Mouse (Mus musculus): ENCODE measurements around the gene Cd300ld3. TPM values are rescaled to one million over a fixed set of nuclear protein-coding genes. Genes with fewer than 3 reads are reported as not detected.

Cd300ld3 gene
- polyA plus RNA-seq, 1 experiment, result 1.7 TPM

GRCm38 (mm10) chr11:115073002-115073401 lies 24.8 kb upstream of the Cd300ld3 start:
- Histone ChIP-seq H3K4me3 (replicated peaks; ENCODE audit: insufficient read depth, low read depth, low read length) (no peak overlapping the region), H3K4me1 (ENCODE audit: control insufficient read depth, insufficient read depth, low read length) (peaks cover 22% of the 10 kb centered on the region), H3K27ac (ENCODE audit: insufficient read depth, low read length) (no peak overlapping the region), H3K27me3 (ENCODE audit: control insufficient read depth, insufficient read depth, low read length) (no peaks in the 10 kb centered on the region)
- TF ChIP-seq CTCF (IDR thresholded peaks at IDR 0.05; ENCODE audit: borderline replicate concordance, insufficient read depth, low read depth, low read length), result no peak
- TF ChIP-seq POLR2A (IDR thresholded peaks at IDR 0.05; ENCODE audit: borderline replicate concordance, insufficient read depth, low read length), result no peak
- no peak for DNase-seq
- WGBS, result 53% methylated on average over 5 of the region's 5 CpGs

DNA sequence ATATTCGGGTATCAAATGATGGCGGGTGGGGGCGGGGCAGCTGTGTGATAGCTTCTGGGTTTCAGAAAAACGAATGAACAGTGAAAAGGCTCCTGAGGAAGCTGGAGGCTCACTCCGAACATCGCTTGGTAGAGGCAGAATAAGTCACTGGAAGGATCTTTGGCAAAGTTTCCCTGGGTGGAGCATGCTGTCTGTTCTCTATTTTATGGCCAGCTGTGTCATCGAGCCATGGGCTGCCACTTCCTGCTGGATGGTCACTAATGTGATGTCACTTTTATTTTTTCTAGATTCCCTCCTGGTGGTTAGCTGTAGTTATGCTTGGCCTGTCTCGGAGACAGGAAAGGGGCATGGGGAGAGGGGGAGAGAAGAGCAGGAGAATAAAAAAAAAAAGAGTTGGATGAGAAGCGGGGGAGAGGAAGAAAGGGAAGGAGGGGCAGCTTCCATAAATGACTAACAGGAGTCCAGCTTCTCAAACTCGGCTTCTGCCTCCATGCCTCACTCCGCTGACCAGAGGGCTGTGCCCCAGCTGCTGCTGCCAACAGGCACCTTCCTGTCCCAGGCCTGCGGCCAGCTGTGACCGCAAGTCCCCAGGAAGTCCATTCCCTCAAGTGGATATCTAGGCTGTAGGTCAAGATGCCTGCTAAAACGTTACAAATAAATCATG lies 23.6 kb upstream of the Cd300ld3 start:
- H3K27me3 ChIP-seq (ENCODE audit: control insufficient read depth, insufficient read depth, low read length), result no peaks in the 10 kb centered on the region
- TF ChIP-seq POLR2A (IDR thresholded peaks at IDR 0.05; ENCODE audit: borderline replicate concordance, insufficient read depth, low read length), result no peak
- no peak for TF ChIP-seq CTCF (IDR thresholded peaks at IDR 0.05; ENCODE audit: borderline replicate concordance, insufficient read depth, low read depth, low read length)
- WGBS, result 38% methylated on average over 14 of the region's 14 CpGs
- DNase-seq, result no peak
- no peak overlapping the region for H3K4me3 ChIP-seq (replicated peaks; ENCODE audit: insufficient read depth, low read depth, low read length)
- no peak overlapping the region; the same call in 1 of the 2 replicates for H3K27ac ChIP-seq (ENCODE audit: insufficient read depth, low read length)
- peaks cover 25% of the 10 kb centered on the region for H3K4me1 ChIP-seq (ENCODE audit: control insufficient read depth, insufficient read depth, low read length)

- Histone ChIP-seq H3K27ac (ENCODE audit: insufficient read depth, low read length) (no peak overlapping the region), H3K27me3 (ENCODE audit: control insufficient read depth, insufficient read depth, low read length) (no peaks in the 10 kb centered on the region), H3K4me3 (replicated peaks; ENCODE audit: insufficient read depth, low read depth, low read length) (no peak overlapping the region), H3K4me1 (ENCODE audit: control insufficient read depth, insufficient read depth, low read length) (peaks cover 25% of the 10 kb centered on the region)
- WGBS, result 43% methylated on average over 9 of the region's 9 CpGs
- DNase-seq, result no peak
- no peak for TF ChIP-seq CTCF (IDR thresholded peaks at IDR 0.05; ENCODE audit: borderline replicate concordance, insufficient read depth, low read depth, low read length)
- no peak for TF ChIP-seq POLR2A (IDR thresholded peaks at IDR 0.05; ENCODE audit: borderline replicate concordance, insufficient read depth, low read length)
These were observed 22.9 kb upstream of the Cd300ld3 start for GRCm38 (mm10) chr11:115071015-115071551.

- WGBS, result 82% methylated on average over 6 of the region's 6 CpGs
- Histone ChIP-seq H3K27me3 (ENCODE audit: control insufficient read depth, insufficient read depth, low read length) (no peaks in the 10 kb centered on the region), H3K27ac (ENCODE audit: insufficient read depth, low read length) (no peak overlapping the region), H3K4me1 (ENCODE audit: control insufficient read depth, insufficient read depth, low read length) (peaks cover 11% of the 10 kb centered on the region), H3K4me3 (replicated peaks; ENCODE audit: insufficient read depth, low read depth, low read length) (no peak overlapping the region)
- DNase-seq, result no peak
- no peak for TF ChIP-seq POLR2A (IDR thresholded peaks at IDR 0.05; ENCODE audit: borderline replicate concordance, insufficient read depth, low read length)
- peak; percentile 15; the same call in 1 of the 2 replicates for TF ChIP-seq CTCF (IDR thresholded peaks at IDR 0.05; ENCODE audit: borderline replicate concordance, insufficient read depth, low read depth, low read length)
These were observed 18.6 kb upstream of the Cd300ld3 start for GRCm38 (mm10) chr11:115066768-115067167.

DNA sequence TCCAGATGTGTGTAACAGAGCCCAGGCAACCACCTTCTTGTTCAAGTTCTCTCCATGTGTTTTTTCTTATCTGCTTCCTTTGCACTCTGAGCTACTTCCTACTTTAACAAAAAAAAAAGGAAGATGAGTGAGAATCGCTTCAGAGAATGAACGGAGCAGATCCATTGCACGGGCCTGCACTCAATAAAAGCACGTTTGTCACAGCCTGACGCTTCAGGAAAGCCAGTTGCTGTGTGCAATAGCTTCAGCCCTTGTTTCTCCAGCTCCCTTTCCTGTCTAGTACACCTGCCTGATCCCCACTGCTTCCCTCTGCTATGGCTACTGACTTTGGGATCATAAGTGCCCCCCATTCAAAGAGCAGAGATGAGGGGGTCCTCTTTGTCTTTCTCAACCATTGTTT lies 13.9 kb upstream of the Cd300ld3 start, which contains the start of gene Cd300e:
Gene Cd300e (minus strand): TSS at position 101 of the 400 bp plus-strand sequence.
- Histone ChIP-seq H3K27me3 (ENCODE audit: control insufficient read depth, insufficient read depth, low read length) (no peaks in the 10 kb centered on the region), H3K4me3 (replicated peaks; ENCODE audit: insufficient read depth, low read depth, low read length) (no peak within 1 kb of the TSS), H3K4me1 (ENCODE audit: control insufficient read depth, insufficient read depth, low read length) (no peaks in the 10 kb centered on the region; the same call in 1 of the 2 replicates), H3K27ac (ENCODE audit: insufficient read depth, low read length) (no peak within 1 kb of the TSS)
- 66% methylated on average over 5 of the region's 5 CpGs for WGBS
- TF ChIP-seq POLR2A (IDR thresholded peaks at IDR 0.05; ENCODE audit: borderline replicate concordance, insufficient read depth, low read length), result no peak
- TF ChIP-seq CTCF (IDR thresholded peaks at IDR 0.05; ENCODE audit: borderline replicate concordance, insufficient read depth, low read depth, low read length), result no peak
- no peak for DNase-seq

GRCm38 (mm10) chr11:115059797-115060196 lies 11.6 kb upstream of the Cd300ld3 start:
- DNase-seq, result no peak
- H3K4me3 ChIP-seq (replicated peaks; ENCODE audit: insufficient read depth, low read depth, low read length), result no peak overlapping the region
- no peak overlapping the region for H3K27ac ChIP-seq (ENCODE audit: insufficient read depth, low read length)
- no peaks in the 10 kb centered on the region for H3K27me3 ChIP-seq (ENCODE audit: control insufficient read depth, insufficient read depth, low read length)
- TF ChIP-seq CTCF (IDR thresholded peaks at IDR 0.05; ENCODE audit: borderline replicate concordance, insufficient read depth, low read depth, low read length) (no peak), POLR2A (IDR thresholded peaks at IDR 0.05; ENCODE audit: borderline replicate concordance, insufficient read depth, low read length) (no peak)
- H3K4me1 ChIP-seq (ENCODE audit: control insufficient read depth, insufficient read depth, low read length), result peaks cover 4% of the 10 kb centered on the region; the same call in 1 of the 2 replicates
- 80% methylated on average over 2 of the region's 2 CpGs for WGBS

- no peaks in the 10 kb centered on the region for H3K27me3 ChIP-seq (ENCODE audit: control insufficient read depth, insufficient read depth, low read length)
- no peak for TF ChIP-seq POLR2A (IDR thresholded peaks at IDR 0.05; ENCODE audit: borderline replicate concordance, insufficient read depth, low read length)
- TF ChIP-seq CTCF (IDR thresholded peaks at IDR 0.05; ENCODE audit: borderline replicate concordance, insufficient read depth, low read depth, low read length), result no peak
- H3K4me3 ChIP-seq (replicated peaks; ENCODE audit: insufficient read depth, low read depth, low read length), result no peak overlapping the region
- H3K27ac ChIP-seq (ENCODE audit: insufficient read depth, low read length), result no peak overlapping the region
- peaks cover 6% of the 10 kb centered on the region; the same call in 1 of the 2 replicates for H3K4me1 ChIP-seq (ENCODE audit: control insufficient read depth, insufficient read depth, low read length)
- no peak for DNase-seq
- WGBS, result 88% methylated on average over 4 of the region's 4 CpGs
These were observed 10.5 kb upstream of the Cd300ld3 start for GRCm38 (mm10) chr11:115058701-115059100.

DNA sequence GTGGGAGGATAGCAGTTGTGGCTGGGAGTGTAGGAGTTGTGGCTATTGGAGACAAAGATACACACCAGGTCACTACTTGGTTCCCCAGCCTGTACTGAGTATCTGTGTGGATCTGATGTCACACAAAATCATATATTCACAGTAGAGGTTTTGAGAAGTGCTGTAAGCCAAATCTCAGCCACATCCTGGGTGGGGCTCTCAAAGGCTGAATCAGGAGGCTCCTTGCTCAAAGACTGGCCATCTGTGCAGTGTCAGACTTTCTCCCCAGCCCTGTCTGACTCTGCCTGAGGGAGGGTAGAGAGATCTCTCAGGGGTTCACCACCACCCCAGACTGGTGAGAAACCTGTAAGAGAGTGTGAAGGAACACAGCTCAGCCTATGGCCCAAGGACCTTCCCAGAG lies 6.3 kb upstream of the Cd300ld3 start:
- no peak for TF ChIP-seq CTCF (IDR thresholded peaks at IDR 0.05; ENCODE audit: borderline replicate concordance, insufficient read depth, low read depth, low read length)
- no peak for TF ChIP-seq POLR2A (IDR thresholded peaks at IDR 0.05; ENCODE audit: borderline replicate concordance, insufficient read depth, low read length)
- DNase-seq, result peak in 1 of 2 experiments; percentile 20
- Histone ChIP-seq H3K27ac (ENCODE audit: insufficient read depth, low read length) (no peak overlapping the region), H3K4me3 (replicated peaks; ENCODE audit: insufficient read depth, low read depth, low read length) (no peak overlapping the region), H3K4me1 (ENCODE audit: control insufficient read depth, insufficient read depth, low read length) (peaks cover 20% of the 10 kb centered on the region), H3K27me3 (ENCODE audit: control insufficient read depth, insufficient read depth, low read length) (no peaks in the 10 kb centered on the region)
